Mouse (Mus musculus) thymus, postnatal 0 days (tissue): Measurements from ENCODE around the gene Med7. TPM values are rescaled to one million over a fixed set of nuclear protein-coding genes. Genes with fewer than 3 reads are reported as not detected.

ENCODE experiments used
- polyA plus RNA-seq: library from polyadenylated mRNA; unstranded; fragments of >200 nt; fragmentation: Nextera tagmentation; extraction: Ambion mirVana; gene quantifications from 2 replicates; pipeline ENCODE4 v1.2.1, GENCODE M21; 2015

The Med7 gene
- polyA plus RNA-seq, 1 experiment from 2014 or later: 66.4 TPM

Other genes with a start within 250 kb of the Med7 start
- gene Fndc9, start 201.4 kb upstream of the Med7 start, polyA plus RNA-seq: 0.75 and 1.4 TPM in 2 replicates
- gene Cyfip2, start 124.1 kb upstream of the Med7 start, polyA plus RNA-seq: 62.7 and 67.6 TPM in 2 replicates
- gene Itk, start 47.4 kb upstream of the Med7 start, polyA plus RNA-seq: 99.7 and 113 TPM in 2 replicates
- 0.73 and 1.1 TPM in 2 replicates for gene Fam71b, start 40.4 kb upstream of the Med7 start, polyA plus RNA-seq
- 0.55 and 0.82 TPM in 2 replicates for gene Havcr2, start 18.0 kb downstream of the Med7 start, polyA plus RNA-seq
- not detected in 2 replicates for gene Gm12169, start 87.3 kb downstream of the Med7 start, polyA plus RNA-seq
- 0.06 and 0.10 TPM in 2 replicates for gene BC053393, start 134.6 kb downstream of the Med7 start, polyA plus RNA-seq
- gene Dppa1, start 192.3 kb downstream of the Med7 start, polyA plus RNA-seq: 0.41 and 0.44 TPM in 2 replicates